Mouse (Mus musculus): ENCODE measurements around the gene Plxna4. TPM values are rescaled to one million over a fixed set of nuclear protein-coding genes. Genes with fewer than 3 reads are reported as not detected.

Plxna4 gene
- total RNA-seq (2014; rRNA removed) (43.4 and 44.2 TPM in 2 replicates), polyA plus RNA-seq (2015; fragmentation: Nextera tagmentation; extraction: Ambion mirVana) (9.9 and 10.1 TPM in 2 replicates)

- H3K27ac ChIP-seq: peak within 1 kb of the TSS; percentile 88
- H3K4me1 ChIP-seq (ENCODE audit: insufficient read depth, low read length): no peaks in the 10 kb centered on the region
- DNase-seq (ENCODE audit: low spot score) (peak; percentile 88), ATAC-seq (peak; percentile 73)
- H3K9ac ChIP-seq (replicated peaks; ENCODE audit: low read length): peak within 1 kb of the TSS; percentile 87
- peak within 1 kb of the TSS; percentile 76 for H3K4me3 ChIP-seq (ENCODE audit: low read length)
- no peaks in the 10 kb centered on the region for H3K27me3 ChIP-seq (ENCODE audit: insufficient read depth, low read length)
- TF ChIP-seq CTCF (IDR thresholded peaks at IDR 0.05; ENCODE audit: low read depth): peak; percentile 59
- H3K9me3 ChIP-seq (ENCODE audit: low read length): no peaks in the 10 kb centered on the region
- 0% methylated on average over 26 of the region's 55 CpGs for WGBS
- H3K36me3 ChIP-seq (ENCODE audit: insufficient read depth, low read length): no peaks in the 10 kb centered on the region
- H3K4me2 ChIP-seq (ENCODE audit: low read depth, low read length): peak within 1 kb of the TSS; percentile 92
Measured at GRCm38 (mm10) chr6:32588056-32588671, at the start of gene Plxna4. TSS of gene Plxna4 (minus strand) at chr6:32588192.

GRCm38 (mm10) chr6:32637568-32638183 lies 49.7 kb upstream of the Plxna4 start:
- Histone ChIP-seq H3K36me3 (ENCODE audit: insufficient read depth, low read length) (no peaks in the 10 kb centered on the region), H3K27me3 (ENCODE audit: insufficient read depth, low read length) (no peaks in the 10 kb centered on the region), H3K9me3 (ENCODE audit: low read length) (no peaks in the 10 kb centered on the region), H3K27ac (no peak overlapping the region), H3K4me1 (ENCODE audit: insufficient read depth, low read length) (no peaks in the 10 kb centered on the region), H3K9ac (replicated peaks; ENCODE audit: low read length) (no peak overlapping the region), H3K4me2 (ENCODE audit: low read depth, low read length) (no peak overlapping the region), H3K4me3 (ENCODE audit: low read length) (no peak overlapping the region)
- DNase-seq (ENCODE audit: low spot score): no peak
- ATAC-seq: peak; percentile 45; the same call in 1 of the 2 replicates
- WGBS: 78% methylated on average over 6 of the region's 6 CpGs
- no peak for TF ChIP-seq CTCF (IDR thresholded peaks at IDR 0.05; ENCODE audit: low read depth)

- Histone ChIP-seq H3K4me3 (ENCODE audit: low read length) (no peak overlapping the region), H3K9me3 (ENCODE audit: low read length) (no peaks in the 10 kb centered on the region), H3K4me2 (ENCODE audit: low read depth, low read length) (no peak overlapping the region), H3K36me3 (ENCODE audit: insufficient read depth, low read length) (no peaks in the 10 kb centered on the region), H3K4me1 (ENCODE audit: insufficient read depth, low read length) (no peaks in the 10 kb centered on the region), H3K27ac (no peak overlapping the region), H3K27me3 (ENCODE audit: insufficient read depth, low read length) (no peaks in the 10 kb centered on the region), H3K9ac (replicated peaks; ENCODE audit: low read length) (no peak overlapping the region)
- no peak for TF ChIP-seq CTCF (IDR thresholded peaks at IDR 0.05; ENCODE audit: low read depth)
- ATAC-seq: no peak
- no peak for DNase-seq (ENCODE audit: low spot score)
Measured at GRCm38 (mm10) chr6:32610712-32611111, 22.7 kb upstream of the Plxna4 start.

GRCm38 (mm10) chr6:32606787-32607186 lies 18.8 kb upstream of the Plxna4 start:
- no peak for ATAC-seq

GRCm38 (mm10) chr6:32605581-32605980 lies 17.6 kb upstream of the Plxna4 start:
- ATAC-seq (no peak), DNase-seq (ENCODE audit: low spot score) (no peak)
- H3K27me3 ChIP-seq (ENCODE audit: insufficient read depth, low read length): no peaks in the 10 kb centered on the region
- H3K4me2 ChIP-seq (ENCODE audit: low read depth, low read length): no peak overlapping the region
- no peaks in the 10 kb centered on the region for H3K36me3 ChIP-seq (ENCODE audit: insufficient read depth, low read length)
- no peaks in the 10 kb centered on the region for H3K4me1 ChIP-seq (ENCODE audit: insufficient read depth, low read length)
- no peak overlapping the region for H3K27ac ChIP-seq
- no peak overlapping the region for H3K9ac ChIP-seq (replicated peaks; ENCODE audit: low read length)
- WGBS: 33% methylated on average over 3 of the region's 3 CpGs
- TF ChIP-seq CTCF (IDR thresholded peaks at IDR 0.05; ENCODE audit: low read depth): no peak
- H3K4me3 ChIP-seq (ENCODE audit: low read length): no peak overlapping the region
- H3K9me3 ChIP-seq (ENCODE audit: low read length): no peaks in the 10 kb centered on the region

More at GRCm38 (mm10) chr6:32606787-32607186, 18.8 kb upstream of the Plxna4 start:
- DNase-seq (ENCODE audit: low spot score): no peak
- Histone ChIP-seq H3K4me1 (ENCODE audit: insufficient read depth, low read length) (no peaks in the 10 kb centered on the region), H3K9me3 (ENCODE audit: low read length) (no peaks in the 10 kb centered on the region), H3K9ac (replicated peaks; ENCODE audit: low read length) (no peak overlapping the region), H3K4me2 (ENCODE audit: low read depth, low read length) (no peak overlapping the region), H3K27ac (no peak overlapping the region), H3K27me3 (ENCODE audit: insufficient read depth, low read length) (no peaks in the 10 kb centered on the region), H3K36me3 (ENCODE audit: insufficient read depth, low read length) (no peaks in the 10 kb centered on the region), H3K4me3 (ENCODE audit: low read length) (no peak overlapping the region)
- TF ChIP-seq CTCF (IDR thresholded peaks at IDR 0.05; ENCODE audit: low read depth): no peak
- 76% methylated on average over 3 of the region's 3 CpGs for WGBS

GRCm38 (mm10) chr6:32604901-32605300 lies 16.9 kb upstream of the Plxna4 start:
- no peak for DNase-seq (ENCODE audit: low spot score)
- Histone ChIP-seq H3K27me3 (ENCODE audit: insufficient read depth, low read length) (no peaks in the 10 kb centered on the region), H3K36me3 (ENCODE audit: insufficient read depth, low read length) (no peaks in the 10 kb centered on the region), H3K27ac (no peak overlapping the region), H3K4me3 (ENCODE audit: low read length) (no peak overlapping the region), H3K4me1 (ENCODE audit: insufficient read depth, low read length) (no peaks in the 10 kb centered on the region), H3K9ac (replicated peaks; ENCODE audit: low read length) (no peak overlapping the region), H3K9me3 (ENCODE audit: low read length) (no peaks in the 10 kb centered on the region), H3K4me2 (ENCODE audit: low read depth, low read length) (no peak overlapping the region)
- 88% methylated on average over 4 of the region's 4 CpGs for WGBS
- TF ChIP-seq CTCF (IDR thresholded peaks at IDR 0.05; ENCODE audit: low read depth): no peak
- no peak for ATAC-seq

GRCm38 (mm10) chr6:32602130-32602529 lies 14.1 kb upstream of the Plxna4 start:
- no peak overlapping the region for H3K27ac ChIP-seq
- ATAC-seq: no peak
- H3K9ac ChIP-seq (replicated peaks; ENCODE audit: low read length): no peak overlapping the region
- no peaks in the 10 kb centered on the region for H3K9me3 ChIP-seq (ENCODE audit: low read length)
- no peak for DNase-seq (ENCODE audit: low spot score)
- no peak overlapping the region for H3K4me3 ChIP-seq (ENCODE audit: low read length)
- H3K4me1 ChIP-seq (ENCODE audit: insufficient read depth, low read length): no peaks in the 10 kb centered on the region
- no peaks in the 10 kb centered on the region for H3K36me3 ChIP-seq (ENCODE audit: insufficient read depth, low read length)
- no peaks in the 10 kb centered on the region for H3K27me3 ChIP-seq (ENCODE audit: insufficient read depth, low read length)
- H3K4me2 ChIP-seq (ENCODE audit: low read depth, low read length): no peak overlapping the region
- WGBS: 71% methylated on average over 2 of the region's 2 CpGs
- no peak for TF ChIP-seq CTCF (IDR thresholded peaks at IDR 0.05; ENCODE audit: low read depth)
